Mouse (Mus musculus): ENCODE measurements around the gene Ube2l3. TPM values are rescaled to one million over a fixed set of nuclear protein-coding genes. Genes with fewer than 3 reads are reported as not detected.
"Not testable (repeated sequence)": the region's sequence is repeated elsewhere in the genome, so short reads cannot be mapped to it uniquely, and the experiment has no call there.

Gene Ube2l3
- polyA plus RNA-seq, 1 experiment from 2014 or later: 310 TPM

DNA sequence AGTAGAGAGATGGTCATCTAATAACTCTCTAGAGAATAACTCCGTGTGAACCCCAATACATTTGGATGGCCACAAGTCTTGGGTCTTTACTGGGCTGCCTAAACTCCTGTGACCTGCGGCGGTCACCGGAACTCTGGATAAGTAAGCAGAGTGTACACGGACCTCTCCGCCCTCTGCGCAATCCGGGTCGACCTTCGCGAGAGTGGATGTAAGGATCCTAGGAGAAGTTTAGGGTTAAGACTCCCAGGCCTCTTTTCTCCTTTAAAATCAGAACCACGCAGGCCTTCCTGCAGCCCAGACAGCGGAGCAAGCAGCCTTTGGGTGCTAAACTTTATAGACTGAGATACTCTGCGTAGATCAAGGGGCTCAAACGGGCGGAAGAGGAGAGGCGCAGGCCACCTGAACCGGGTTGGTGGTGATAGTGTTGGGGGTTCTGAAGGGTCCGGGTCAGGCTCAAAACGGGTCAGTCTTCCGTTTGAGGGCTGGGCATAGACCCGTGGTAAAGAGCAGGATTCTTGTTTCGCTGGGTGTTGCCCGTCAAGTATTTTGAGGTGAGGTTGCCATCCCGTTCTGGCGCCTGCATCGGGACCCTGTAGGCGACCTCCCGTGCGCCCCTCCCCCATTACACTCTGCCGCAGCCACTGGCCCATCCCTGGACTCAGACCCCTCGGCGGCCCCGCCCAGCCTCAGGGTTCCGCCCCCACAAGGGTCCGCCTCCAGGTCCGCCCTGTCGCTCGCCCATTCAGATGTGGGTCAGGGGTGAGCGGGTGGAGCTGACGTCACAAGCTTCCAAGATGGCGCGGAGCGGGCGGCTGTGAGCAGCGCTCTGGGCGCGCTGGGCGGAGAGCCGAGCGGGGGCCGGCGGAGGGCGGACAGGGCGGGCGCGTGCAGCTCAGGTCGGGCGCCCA is 30.6 kb upstream of the Ube2l3 start, which contains the start of gene Hic2:
Gene Hic2, plus strand, starts transcription at position 779 of the 908 bp plus-strand sequence.
- Histone ChIP-seq H3K36me3 (no peaks in the 10 kb centered on the region), H3K9me3 (replicated peaks) (peaks cover 3% of the 10 kb centered on the region; the same call in 1 of the 2 replicates), H3K4me1 (replicated peaks) (peaks cover 39% of the 10 kb centered on the region), H3K9ac (peak within 1 kb of the TSS; percentile 94), H3K4me3 (peak within 1 kb of the TSS; percentile 92), H3K27ac (ENCODE audit: poor library complexity, severe bottlenecking) (peak within 1 kb of the TSS; percentile 91), H3K27me3 (replicated peaks) (no peaks in the 10 kb centered on the region), H3K4me2 (peak within 1 kb of the TSS; percentile 90)
- peak; percentile 99 for ATAC-seq (ENCODE audit: insufficient number of reproducible peaks, low FRiP score)
- WGBS: 2% methylated on average over 59 of the region's 59 CpGs

DNA sequence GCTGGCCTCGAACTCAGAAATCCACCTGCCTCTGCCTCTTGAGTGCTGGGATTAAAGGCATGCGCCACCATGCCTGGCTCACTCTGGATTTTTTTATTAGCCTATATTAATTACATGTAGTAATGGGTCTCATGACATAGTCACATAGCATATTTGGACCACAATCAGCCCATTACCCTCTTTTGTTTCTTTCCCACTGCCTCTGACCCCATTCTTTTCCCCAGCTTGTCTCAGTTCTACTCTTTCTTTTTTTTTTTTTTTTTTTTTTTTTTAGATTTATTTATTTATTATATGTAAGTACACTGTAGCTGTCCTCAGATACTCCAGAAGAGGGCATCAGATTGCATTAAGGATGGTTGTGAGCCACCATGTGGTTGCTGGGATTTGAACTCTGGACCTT is 29.1 kb upstream of the Ube2l3 start:
- not testable (repeated sequence) for H3K36me3 ChIP-seq; ATAC-seq (ENCODE audit: insufficient number of reproducible peaks, low FRiP score); H3K4me3 ChIP-seq; H3K4me2 ChIP-seq; H3K27me3 ChIP-seq (replicated peaks); H3K9me3 ChIP-seq (replicated peaks); H3K27ac ChIP-seq (ENCODE audit: poor library complexity, severe bottlenecking); H3K9ac ChIP-seq
- peaks cover 27% of the 10 kb centered on the region for H3K4me1 ChIP-seq (replicated peaks)
- WGBS: 91% methylated on average over 2 of the region's 2 CpGs

DNA sequence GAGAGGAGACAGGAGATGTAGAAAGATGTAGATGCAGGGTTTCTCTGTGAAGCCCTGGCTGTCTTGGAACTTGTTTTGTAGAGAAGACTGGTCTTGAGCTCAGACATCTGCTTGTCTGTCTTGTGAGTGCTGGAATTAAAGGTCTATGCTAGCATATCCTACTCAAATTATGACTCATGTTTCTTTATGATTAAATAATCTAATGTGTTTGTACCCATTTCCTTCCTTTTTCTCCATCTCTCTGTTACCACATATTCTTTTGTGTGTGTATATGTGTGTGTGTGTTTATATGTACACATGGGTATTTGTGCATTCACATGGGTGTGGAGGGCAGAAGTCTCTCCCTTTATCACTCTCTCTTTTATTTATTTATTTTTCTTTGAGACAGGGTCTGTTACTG is 24.0 kb upstream of the Ube2l3 start:
- Histone ChIP-seq H3K27me3 (replicated peaks) (no peaks in the 10 kb centered on the region), H3K36me3 (no peaks in the 10 kb centered on the region), H3K27ac (ENCODE audit: poor library complexity, severe bottlenecking) (no peak overlapping the region), H3K4me3 (no peak overlapping the region), H3K9ac (no peak overlapping the region), H3K4me1 (replicated peaks) (no peaks in the 10 kb centered on the region), H3K4me2 (no peak overlapping the region), H3K9me3 (replicated peaks) (peaks cover 3% of the 10 kb centered on the region; the same call in 1 of the 2 replicates)
- ATAC-seq (ENCODE audit: insufficient number of reproducible peaks, low FRiP score): no peak

DNA sequence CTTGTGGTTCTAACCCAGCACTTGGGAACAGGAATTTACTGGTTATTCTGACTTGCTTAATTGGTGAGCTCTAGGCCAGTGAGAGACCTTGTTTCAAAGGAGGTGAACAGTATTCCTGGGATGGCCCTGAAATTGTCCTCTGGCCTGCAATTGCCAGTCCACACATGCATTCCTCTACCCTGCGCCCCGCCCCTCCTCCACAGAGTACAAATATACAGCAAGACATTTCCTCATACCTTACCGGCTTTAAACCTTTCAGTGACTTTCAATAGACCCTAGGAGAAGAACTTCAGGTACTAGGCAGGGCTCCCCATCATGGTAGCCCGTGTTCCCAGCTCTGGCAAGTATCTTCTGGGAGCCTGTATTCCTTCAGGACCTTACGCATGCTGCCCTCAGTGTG is 23.1 kb upstream of the Ube2l3 start:
- Histone ChIP-seq H3K9ac (no peak overlapping the region), H3K9me3 (replicated peaks) (peaks cover 3% of the 10 kb centered on the region; the same call in 1 of the 2 replicates), H3K27me3 (replicated peaks) (no peaks in the 10 kb centered on the region), H3K4me1 (replicated peaks) (peaks cover 2% of the 10 kb centered on the region), H3K27ac (ENCODE audit: poor library complexity, severe bottlenecking) (no peak overlapping the region), H3K4me3 (no peak overlapping the region), H3K4me2 (no peak overlapping the region), H3K36me3 (no peaks in the 10 kb centered on the region)
- no peak for ATAC-seq (ENCODE audit: insufficient number of reproducible peaks, low FRiP score)
- 86% methylated on average over 5 of the region's 5 CpGs for WGBS

DNA sequence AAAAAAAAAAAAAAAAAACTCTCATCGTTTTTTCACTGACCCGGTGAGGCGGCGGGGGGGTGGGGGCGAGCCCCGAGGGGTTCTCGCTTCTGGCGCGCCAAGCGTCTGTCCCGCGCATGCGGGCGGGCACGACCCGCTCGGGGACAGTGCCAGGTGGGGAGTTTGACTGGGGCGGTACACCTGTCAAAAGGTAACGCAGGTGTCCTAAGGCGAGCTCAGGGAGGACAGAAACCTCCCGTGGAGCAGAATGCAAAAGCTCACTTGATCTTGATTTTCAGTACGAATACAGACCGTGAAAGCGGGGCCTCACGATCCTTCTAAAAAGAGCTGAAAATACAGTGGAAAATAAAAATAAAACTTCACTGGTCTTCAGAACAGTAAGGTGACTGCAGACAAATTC is 19.7 kb upstream of the Ube2l3 start:
- ATAC-seq (ENCODE audit: insufficient number of reproducible peaks, low FRiP score): peak; percentile 100
- H3K4me2 ChIP-seq: no peak overlapping the region

DNA sequence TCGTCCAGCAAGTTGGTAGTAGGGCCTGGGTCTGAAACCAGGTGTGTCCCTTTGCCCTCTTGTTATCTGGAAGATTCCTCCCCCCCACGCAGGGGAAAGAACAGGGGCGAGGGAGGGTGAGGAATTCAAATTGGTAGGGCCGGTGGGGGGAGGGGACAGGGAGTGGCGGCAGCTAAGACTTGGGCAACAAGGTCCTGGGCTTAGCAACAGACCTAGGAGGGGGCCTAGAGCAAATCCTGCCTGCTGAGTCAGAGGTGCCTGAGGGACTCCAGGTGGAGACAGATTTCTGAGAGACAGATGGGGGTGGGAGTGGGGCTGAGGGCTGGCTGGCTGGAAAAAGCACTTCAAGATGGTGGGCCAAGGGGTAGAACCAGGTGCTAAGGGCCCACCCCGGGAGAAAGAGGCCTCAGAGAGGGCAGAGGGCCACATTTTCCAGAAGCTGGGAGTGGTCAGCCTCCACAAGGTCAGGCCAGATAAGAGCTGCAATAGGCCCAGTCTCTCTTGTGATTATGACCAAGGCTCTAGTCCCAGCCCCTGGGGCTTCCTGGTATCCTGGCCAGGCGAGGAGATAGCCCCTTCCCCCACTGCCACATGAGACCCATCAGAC is 17.8 kb upstream of the Ube2l3 start:
- Histone ChIP-seq H3K4me2 (no peak overlapping the region), H3K4me1 (replicated peaks) (peaks cover 12% of the 10 kb centered on the region), H3K9ac (no peak overlapping the region), H3K4me3 (no peak overlapping the region), H3K9me3 (replicated peaks) (no peaks in the 10 kb centered on the region), H3K27ac (ENCODE audit: poor library complexity, severe bottlenecking) (no peak overlapping the region), H3K36me3 (no peaks in the 10 kb centered on the region), H3K27me3 (replicated peaks) (no peaks in the 10 kb centered on the region)
- no peak for ATAC-seq (ENCODE audit: insufficient number of reproducible peaks, low FRiP score)
- 20% methylated on average over 7 of the region's 7 CpGs for WGBS

More for the DNA sequence above, 19.7 kb upstream of the Ube2l3 start:
- Histone ChIP-seq H3K27ac (ENCODE audit: poor library complexity, severe bottlenecking) (no peak overlapping the region), H3K4me1 (replicated peaks) (peaks cover 12% of the 10 kb centered on the region), H3K4me3 (no peak overlapping the region), H3K27me3 (replicated peaks) (no peaks in the 10 kb centered on the region), H3K9ac (no peak overlapping the region), H3K36me3 (no peaks in the 10 kb centered on the region), H3K9me3 (replicated peaks) (no peaks in the 10 kb centered on the region)
- WGBS: 25% methylated on average over 25 of the region's 25 CpGs

DNA sequence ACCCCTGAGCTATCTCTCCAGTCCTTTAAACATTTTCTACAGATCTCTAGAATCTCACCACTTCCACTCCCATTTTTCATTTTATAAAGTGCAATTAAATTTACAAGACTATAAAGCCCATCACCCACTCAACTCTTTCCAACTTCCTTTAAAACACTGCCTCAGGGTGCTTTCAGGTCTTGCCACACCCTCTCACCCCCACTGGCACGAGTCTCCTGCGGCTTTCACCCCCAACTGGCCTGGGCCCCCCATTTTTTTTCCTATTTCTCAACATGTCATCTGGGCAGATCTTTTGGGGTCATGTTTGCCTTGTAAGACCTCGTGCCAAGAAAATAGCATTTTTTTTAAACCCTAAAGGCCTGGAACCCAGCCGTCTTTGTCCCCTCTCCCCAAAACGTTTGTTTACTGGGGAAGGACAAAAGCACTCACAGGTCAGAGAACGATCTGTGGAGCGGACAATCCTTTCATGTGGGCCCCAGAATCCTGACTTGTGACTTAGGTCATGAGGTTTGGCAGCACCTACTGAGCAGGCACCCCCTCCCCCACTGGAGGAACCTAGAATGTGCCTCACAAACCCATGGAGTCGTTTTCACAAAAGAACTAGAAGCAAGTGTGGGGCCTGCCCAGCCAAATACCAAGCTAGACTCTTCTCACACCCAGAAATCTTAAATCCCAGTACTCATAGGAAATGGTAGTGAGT is 14.6 kb upstream of the Ube2l3 start:
- Histone ChIP-seq H3K4me3 (no peak overlapping the region), H3K9me3 (replicated peaks) (no peaks in the 10 kb centered on the region), H3K36me3 (no peaks in the 10 kb centered on the region), H3K4me1 (replicated peaks) (peaks cover 12% of the 10 kb centered on the region), H3K27ac (ENCODE audit: poor library complexity, severe bottlenecking) (no peak overlapping the region), H3K4me2 (no peak overlapping the region), H3K27me3 (replicated peaks) (peaks cover 7% of the 10 kb centered on the region), H3K9ac (no peak overlapping the region)
- 63% methylated on average over 8 of the region's 8 CpGs for WGBS
- ATAC-seq (ENCODE audit: insufficient number of reproducible peaks, low FRiP score): no peak

DNA sequence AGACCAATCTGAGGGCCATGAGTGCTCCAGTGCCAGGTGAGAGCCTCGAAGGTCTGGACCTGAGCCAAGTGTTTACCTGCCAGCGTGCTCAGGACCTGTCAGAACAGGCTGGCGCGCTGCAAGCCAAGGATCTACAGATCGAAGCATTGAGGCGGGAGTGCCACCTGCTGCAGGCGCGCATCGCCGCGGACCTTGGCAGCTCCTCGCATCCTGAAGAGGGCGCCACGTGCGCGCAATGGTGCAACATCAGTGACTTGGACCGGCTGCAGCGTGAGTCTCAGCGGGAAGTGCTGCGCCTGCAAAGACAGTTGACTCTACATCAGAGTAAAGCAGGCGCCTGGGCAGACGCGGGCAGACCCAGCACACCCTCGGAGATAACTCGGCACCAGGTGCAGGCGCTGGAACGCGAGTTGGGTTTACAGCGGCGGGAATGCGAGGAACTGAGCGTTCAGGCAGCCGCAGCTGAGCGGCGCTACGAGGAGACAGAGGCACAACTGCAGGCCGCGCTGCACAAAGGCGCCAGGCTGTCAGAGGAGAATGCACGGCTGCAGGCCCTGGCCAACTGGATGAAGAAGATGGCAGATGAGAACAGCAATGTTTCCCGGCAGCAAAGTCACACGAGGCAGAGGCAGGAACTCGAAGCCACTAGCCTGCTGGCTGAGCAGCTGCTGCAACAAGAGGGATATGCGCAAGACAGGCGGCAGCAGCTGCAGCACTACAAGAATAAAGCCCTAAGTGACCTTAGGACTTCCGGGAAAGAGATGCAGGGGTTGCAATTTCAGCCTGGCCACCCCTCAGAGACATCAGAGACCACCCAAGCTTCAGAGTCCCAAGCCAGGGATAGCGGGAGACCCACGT is 7.8 kb upstream of the Ube2l3 start:
- WGBS: 9% methylated on average over 48 of the region's 48 CpGs
- Histone ChIP-seq H3K4me1 (replicated peaks) (peaks cover 12% of the 10 kb centered on the region), H3K36me3 (no peaks in the 10 kb centered on the region), H3K9ac (peak overlapping the region; percentile 69), H3K27ac (ENCODE audit: poor library complexity, severe bottlenecking) (no peak overlapping the region), H3K4me3 (peak overlapping the region; percentile 60), H3K27me3 (replicated peaks) (peaks cover 35% of the 10 kb centered on the region), H3K9me3 (replicated peaks) (no peaks in the 10 kb centered on the region), H3K4me2 (peak overlapping the region; percentile 99)
- peak; percentile 80 for ATAC-seq (ENCODE audit: insufficient number of reproducible peaks, low FRiP score)

DNA sequence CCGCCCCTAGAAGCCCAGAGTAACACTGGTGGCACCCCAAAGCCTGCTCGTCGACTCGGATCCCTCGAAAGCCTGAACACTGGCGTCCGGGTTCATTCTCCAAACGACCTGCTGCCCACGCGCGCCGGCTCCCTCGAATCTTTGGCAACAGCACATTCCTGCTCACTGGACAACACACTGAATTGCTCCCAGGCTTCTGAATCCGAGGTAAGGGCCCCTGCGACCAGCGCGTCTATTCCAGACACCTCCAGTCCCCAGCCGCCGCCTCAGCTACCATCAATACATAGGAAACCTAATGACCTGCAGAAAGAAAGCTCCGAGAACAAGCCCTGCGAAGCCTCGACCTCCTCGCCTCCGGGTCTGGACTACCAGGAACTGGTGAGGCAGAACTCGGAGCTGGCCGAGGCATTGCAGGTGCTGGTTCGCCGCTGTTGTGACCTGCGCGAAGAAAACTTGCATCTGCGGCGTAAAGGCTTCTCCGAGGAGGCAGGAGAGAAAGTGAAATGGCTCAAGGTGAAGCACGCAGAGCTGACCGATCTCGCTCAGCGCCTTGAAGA is 7.0 kb upstream of the Ube2l3 start:
- Histone ChIP-seq H3K27me3 (replicated peaks) (peaks cover 35% of the 10 kb centered on the region), H3K4me1 (replicated peaks) (peaks cover 12% of the 10 kb centered on the region), H3K36me3 (no peaks in the 10 kb centered on the region), H3K4me3 (peak overlapping the region; percentile 60), H3K9ac (peak overlapping the region; percentile 69), H3K4me2 (peak overlapping the region; percentile 99), H3K9me3 (replicated peaks) (no peaks in the 10 kb centered on the region), H3K27ac (ENCODE audit: poor library complexity, severe bottlenecking) (no peak overlapping the region)
- 2% methylated on average over 37 of the region's 37 CpGs for WGBS
- peak; percentile 7; the same call in 1 of the 2 replicates for ATAC-seq (ENCODE audit: insufficient number of reproducible peaks, low FRiP score)

Data from heart, embryonic 12.5 days (tissue).